Mouse (Mus musculus): ENCODE data around the gene 4933416C03Rik.

DNA sequence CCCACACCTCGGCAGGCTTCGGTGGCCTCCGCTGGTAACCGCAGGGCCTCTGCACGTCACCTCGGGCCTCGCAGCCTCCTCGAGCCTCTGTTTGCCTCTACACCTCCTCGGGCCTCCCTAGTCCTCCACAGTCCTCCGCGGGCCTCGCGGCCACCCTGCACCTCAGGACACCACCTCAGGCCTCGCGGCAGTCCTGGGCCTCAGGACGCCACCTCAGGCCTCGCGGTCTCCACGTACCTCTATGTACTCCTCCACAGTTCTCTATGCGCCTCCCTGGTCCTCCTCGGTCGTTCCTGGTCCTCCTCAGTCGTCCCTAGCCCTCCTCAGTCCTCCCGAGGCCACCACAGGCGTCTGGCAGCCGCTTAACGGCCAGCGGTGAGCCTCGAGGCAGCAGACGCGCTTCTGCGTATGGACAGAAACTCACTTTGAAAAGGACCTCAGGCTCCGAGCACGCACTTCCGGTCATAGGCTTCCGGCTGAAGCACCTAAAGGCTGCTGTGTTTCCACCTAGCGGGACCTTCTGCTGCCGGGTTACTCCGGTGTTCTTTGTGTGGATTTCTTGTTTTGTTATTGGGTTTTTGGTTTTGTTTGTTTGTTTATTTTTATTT, at the start of gene 4933416C03Rik:
- TF ChIP-seq CTCF (IDR thresholded peaks at IDR 0.05; ENCODE audit: low read depth) = no peak
- TF ChIP-seq EP300 (IDR thresholded peaks at IDR 0.05; ENCODE audit: low read depth) = no peak
